Mouse (Mus musculus) hematopoietic stem cell, adult 5-6 weeks (primary cell): Measurements from ENCODE around the gene 4933427I04Rik. TPM values are rescaled to one million over a fixed set of nuclear protein-coding genes. Genes with fewer than 3 reads are reported as not detected.

Experiments
- total RNA-seq: library from RNA; stranded (forward); fragments of 172-1452, 232-1000 nt; gene quantifications from 2 replicates; pipeline ENCODE4 v1.2.3, GENCODE M21; 2017

Gene 4933427I04Rik
- total RNA-seq, 1 experiment from 2014 or later = not detected

Other genes with a start within 250 kb of the 4933427I04Rik start
- 290 and 328 TPM in 2 replicates for gene Macf1, start 175.3 kb upstream of the 4933427I04Rik start, total RNA-seq
- gene Ndufs5, start 141.5 kb upstream of the 4933427I04Rik start, total RNA-seq = 82.3 and 157 TPM in 2 replicates
- gene Akirin1, start 109.3 kb upstream of the 4933427I04Rik start, total RNA-seq = 21.4 and 22.0 TPM in 2 replicates
- 8.1 TPM in 1 of 2 replicates, not detected in the other for gene Rhbdl2, start 71.8 kb upstream of the 4933427I04Rik start, total RNA-seq
- 18.4 and 19.9 TPM in 2 replicates for gene Mycbp, start 45.2 kb downstream of the 4933427I04Rik start, total RNA-seq
- gene Rragc, start 57.8 kb downstream of the 4933427I04Rik start, total RNA-seq = 38.6 and 48.7 TPM in 2 replicates
- not detected in 2 replicates for gene 4930535I16Rik, start 58.3 kb downstream of the 4933427I04Rik start, total RNA-seq